Mouse (Mus musculus) left cerebral cortex, adult 11 months (tissue): ENCODE data around the gene Zfp462.

ENCODE experiments used
- DNase-seq: peaks from one replicate; pipeline ENCODE4 v3.0.0; 2022; ENCODE audit warnings: low spot score

Zfp462 gene

DNA sequence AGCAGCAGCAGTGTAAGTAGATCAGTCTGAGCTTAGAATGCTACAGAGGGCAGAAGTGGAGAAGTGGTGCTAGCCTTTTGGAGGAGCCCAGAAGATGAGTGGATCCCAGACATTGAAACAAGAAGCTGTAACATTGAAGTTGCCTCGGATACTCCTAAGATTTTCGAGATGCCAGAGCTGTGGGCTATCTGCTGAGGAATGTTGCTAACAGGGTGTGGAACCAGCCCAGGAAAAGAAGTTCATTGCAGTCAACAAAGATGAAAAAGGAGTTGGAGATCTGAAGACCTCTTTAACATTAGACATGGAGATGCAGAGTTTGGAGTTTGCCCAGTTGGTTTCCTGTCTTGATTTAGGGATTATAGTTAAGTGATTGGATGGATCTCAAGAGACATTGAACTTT, 51.2 kb downstream of the Zfp462 start:
- DNase-seq: no peak

DNA sequence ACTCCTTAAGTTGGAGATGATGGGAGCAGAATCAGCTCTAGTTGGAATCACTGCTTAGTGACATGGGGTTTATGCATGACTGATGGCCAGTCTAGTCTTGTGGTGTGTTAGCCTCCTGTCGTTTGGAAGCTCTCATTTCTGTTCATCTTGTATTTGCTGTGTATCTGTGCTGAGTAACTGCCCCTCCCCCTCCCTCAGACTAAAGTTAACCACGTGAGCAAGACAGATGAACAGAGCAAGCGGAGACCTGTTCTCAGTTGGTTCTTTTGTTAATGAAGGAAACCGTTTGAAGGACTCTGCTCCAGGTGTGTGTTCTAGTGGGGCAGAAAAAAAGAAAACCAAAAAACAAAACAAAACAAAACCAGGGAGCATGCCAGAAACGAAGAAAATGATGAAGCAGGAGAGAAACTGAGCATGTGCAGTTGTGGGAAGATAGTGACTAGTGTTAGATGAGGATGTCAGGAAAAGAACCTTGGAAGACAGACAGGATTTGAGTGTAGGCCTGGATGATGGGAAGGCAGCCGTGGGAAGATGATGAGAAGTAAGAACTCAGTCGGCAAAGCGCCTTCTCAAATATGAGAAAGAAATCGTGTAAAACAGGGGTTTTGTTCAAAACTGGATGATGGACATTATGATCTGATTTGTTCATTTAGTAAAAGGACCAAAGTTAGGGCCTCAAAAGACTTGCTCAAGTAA, 53.4 kb downstream of the Zfp462 start:
- no peak for DNase-seq

DNA sequence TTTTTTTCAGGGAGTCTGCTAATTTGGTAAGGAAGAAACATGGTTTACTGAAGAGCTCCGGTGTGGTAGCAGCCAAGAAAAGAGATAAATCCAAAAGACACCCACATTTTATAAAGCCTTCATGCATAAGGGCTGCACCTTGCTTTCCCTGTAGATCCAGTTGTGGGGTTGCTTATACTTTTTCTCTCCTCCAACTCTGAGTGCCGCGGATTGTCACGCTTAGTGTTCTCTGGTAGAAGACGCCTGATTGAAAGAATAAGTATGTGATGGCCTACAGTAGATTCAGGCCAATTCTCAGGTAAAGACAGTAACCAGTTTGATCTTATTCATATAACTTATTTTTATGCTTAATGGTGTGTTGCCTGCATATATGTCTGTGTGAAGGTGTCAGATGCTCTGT, 54.7 kb downstream of the Zfp462 start:
- no peak for DNase-seq

DNA sequence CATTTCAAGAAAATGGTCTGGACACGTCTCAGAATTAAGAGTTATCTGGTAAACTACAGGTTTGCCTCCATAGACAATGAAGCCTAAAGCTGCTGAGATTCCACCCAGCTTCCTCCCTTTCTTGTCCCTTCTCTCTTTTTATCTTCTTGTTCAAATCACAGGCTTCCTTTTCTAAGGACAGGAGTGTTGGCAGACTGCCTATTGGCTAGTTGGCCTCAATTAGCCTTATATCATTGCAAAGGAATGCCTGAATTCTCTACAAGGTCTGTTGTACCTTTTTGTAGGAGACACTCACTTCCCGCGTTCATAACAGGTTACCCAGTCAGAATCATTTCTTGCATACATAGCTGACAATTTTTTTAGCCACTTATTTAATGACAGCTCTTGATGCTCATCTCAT, 56.5 kb downstream of the Zfp462 start:
- DNase-seq: no peak

DNA sequence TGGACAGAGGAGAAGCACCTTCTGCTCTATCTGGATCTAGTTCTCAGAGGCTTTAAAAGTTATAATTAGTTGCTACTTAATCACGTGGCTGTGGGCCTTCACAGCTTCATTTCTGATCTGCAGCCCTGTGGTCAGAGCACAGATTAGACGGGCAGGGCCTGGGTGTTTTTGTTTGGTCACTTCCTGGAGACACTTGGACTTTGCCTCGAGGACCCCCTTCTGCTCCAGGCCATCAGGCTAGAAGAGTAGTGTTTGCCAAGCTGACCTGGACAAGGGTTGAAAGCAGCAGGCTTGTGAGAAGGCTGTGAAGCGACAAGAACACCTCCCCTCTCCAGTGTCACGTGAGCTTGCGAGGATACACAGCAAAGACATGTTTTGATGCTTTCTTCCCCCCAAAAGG, 58.3 kb downstream of the Zfp462 start:
- no peak for DNase-seq

DNA sequence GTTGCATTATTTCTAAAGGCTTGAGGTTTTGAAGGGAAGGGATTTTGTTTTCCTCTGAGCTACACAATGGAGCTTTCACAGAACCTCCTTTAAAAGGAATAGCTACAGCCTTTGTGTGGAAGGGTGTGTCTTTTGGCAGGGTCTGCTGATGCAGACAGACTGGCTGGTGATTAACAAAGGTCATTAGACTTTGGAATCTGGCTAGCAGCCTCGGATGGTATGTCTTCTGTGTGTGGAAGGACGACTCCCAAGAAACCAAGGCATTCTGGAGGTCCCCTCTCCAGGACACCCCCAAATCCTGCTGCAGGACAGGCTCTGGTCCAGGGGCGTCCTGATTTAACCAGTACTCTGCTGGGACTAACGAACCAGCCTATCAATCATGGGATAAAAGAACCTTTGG, 60.2 kb downstream of the Zfp462 start:
- no peak for DNase-seq

DNA sequence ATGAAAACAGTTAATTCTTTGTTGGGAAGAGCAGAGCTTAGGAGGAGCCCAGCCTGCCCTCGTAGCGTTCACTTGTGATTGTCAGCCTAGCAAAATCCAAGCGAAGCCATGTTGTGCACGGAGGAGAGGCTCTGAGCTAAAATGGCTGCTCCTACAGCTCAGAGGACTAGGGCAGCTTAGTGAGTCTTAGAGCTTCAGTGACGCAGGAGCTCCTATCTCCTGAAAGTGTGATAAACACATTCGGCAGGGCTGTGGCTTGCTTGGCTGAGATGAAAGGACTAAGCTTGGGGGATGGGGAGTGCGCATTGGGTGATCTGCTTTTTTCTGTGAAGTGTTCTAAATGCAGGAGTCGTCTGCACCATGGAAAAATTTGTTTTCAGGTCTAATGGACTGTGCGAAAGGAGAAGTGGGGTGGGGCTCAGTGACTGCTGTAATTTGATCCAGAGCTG, 60.7 kb downstream of the Zfp462 start:
- peak; percentile 45 for DNase-seq

DNA sequence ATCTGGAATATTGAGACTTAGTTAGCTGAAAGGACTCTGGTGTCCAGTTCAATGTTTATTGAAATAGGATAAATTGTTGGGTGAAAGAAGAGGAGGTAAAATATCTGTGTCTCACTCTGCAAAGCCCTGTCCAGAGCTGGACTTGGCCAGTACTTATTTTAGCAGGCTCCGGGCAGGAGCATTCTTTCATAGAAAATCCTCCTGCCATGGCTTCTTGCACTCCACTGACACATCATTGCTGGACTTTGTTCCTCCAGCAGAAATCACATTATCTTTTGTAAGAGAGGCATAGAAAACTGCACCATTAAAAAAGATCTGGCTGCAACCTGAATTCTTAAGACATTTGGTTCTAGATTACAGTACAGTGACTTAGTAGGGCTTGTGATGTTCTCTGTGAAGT, 61.2 kb downstream of the Zfp462 start:
- no peak for DNase-seq

DNA sequence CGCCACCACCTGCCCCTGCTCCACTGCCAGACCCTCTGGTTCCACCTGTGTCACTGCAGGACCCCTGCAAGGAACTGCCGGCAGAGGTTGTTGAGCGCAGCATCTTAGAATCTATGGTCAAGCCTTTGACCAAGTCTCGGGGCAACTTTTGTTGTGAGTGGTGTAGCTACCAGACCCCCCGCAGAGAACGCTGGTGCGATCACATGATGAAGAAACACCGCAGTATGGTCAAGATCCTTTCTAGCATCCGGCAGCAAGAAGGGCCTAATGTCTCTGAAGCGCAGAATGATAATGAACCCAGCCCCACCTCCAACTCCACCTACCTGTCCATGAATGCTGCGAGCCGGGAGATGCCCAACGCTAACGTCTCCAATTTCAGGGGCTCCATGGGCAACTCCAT, 63.8 kb downstream of the Zfp462 start:
- no peak for DNase-seq

DNA sequence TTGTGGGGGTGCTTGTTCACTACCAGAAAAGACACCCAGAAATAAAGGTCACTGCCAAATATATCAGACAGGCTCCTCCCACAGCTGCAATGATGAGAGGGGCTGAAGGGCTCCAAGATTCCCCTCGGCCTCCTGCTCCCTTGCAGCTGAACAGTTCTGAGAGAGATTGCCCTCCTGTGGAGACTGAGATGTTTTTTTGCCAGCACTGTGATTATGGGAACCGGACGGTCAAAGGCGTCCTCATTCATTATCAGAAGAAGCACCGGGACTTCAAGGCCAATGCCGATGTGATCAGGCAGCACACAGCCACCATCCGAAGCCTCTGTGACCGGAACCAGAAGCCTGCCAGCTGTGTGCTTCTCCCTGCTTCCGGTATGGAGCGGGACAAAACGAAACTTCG, 66.5 kb downstream of the Zfp462 start:
- DNase-seq: no peak

DNA sequence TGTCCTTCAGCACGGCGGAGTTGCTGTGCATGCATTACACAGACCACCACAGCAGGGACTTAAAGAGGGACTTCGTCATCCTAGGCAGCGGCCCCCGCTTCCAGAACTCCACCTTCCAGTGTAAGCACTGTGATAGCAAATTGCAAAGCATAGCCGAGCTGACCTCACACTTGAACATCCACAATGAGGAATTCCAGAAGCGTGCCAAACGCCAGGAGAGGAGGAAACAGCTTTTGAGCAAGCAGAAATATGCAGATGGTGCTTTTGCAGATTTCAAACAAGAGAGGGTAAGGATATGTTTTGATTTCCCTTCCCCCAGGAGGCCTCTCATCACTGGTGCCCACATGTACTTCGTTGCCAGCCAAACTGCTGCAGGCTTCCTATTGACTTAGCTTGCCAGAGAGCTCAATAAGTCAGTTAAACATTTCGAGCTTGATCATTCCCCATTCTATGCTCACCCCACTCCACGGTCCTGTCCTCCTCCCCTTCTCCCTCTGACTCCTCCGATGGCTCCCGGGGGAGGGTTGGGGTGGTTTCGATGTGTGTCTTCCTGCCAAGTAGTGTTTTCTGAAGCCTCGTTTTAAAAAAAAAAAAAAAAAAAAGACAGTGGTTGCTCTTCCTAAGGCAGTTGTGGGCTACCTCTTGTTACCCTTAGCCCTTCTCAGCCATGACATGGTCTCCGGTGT, 68.9 kb downstream of the Zfp462 start:
- peak; percentile 16 for DNase-seq

DNA sequence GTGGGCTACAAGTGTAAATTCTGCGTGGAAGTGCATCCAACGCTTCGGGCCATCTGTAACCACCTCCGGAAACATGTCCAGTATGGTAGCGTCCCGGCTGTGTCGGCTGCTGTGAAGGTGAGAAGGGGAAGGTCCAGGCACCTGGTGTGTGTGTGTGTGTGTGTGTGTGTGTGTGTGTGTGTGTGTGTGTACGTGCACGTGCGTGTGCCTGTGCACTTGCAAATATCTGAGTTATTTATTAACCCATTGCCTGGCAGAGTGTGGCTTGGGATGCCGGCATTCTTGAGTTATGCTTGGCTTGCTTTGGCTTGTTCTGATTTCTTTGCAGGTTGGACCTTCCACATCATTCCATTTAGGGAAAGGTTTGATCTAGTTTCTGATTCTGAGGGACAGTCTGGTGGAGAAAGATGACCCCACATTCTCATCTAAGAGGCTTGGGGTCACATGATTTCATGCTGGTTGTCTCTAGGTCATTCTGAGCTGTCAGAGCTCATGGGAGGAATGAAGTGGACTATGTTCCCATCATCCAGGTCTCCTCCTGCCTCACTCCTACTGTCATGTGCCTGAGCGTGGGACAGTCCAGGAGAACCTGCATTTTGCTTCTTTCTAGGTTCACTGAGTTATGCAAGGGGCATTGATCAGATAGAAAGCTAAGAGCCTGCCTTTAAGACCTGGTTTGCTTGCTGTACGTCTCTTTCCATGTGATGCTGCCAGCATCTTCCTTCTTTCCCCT, 70.0 kb downstream of the Zfp462 start:
- DNase-seq: no peak

DNA sequence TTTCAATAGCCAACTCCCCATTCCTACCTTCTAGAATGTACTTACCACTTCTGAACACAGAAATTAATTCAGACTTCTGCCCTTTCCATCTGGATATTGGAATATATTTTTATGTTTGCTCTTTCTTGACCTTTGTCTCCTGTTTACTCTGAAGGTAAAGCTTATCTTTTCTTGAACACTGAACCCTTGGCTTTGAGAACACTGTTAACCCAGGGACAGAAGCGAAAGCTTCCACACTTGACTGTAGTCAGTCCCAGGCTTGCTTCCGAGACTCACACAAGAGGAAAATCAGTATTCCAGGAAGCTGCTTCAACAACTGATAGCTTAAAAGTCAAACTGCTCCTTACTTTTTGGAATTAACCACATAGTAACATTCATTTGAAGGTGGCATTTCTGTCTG, 70.7 kb downstream of the Zfp462 start:
- no peak for DNase-seq

DNA sequence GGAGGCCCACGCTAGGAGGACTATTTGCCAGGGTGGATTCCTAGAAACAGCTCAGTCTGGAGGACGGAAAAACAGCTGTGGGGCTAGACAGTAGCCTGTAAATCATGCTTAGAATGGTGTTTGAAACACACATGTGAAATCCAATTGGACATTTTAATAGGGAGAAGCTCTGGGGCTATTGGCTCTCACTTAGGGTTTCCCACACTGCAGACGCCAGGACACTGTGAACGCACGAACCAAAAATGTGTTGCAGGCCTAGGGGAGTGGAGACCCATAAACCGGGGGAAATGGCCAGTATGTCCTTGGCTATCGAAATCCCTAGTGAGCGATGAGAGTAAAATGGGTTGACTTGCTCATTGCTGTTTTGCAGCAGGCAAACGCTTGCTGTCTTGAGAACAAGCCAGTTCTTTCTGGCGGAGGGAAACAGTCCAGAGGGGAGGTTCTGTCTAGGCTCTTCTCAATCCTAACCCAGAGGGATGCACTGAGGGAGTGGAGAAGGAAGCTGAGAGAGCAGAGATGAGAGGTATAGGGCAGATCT, 81.3 kb downstream of the Zfp462 start:
- no peak for DNase-seq

DNA sequence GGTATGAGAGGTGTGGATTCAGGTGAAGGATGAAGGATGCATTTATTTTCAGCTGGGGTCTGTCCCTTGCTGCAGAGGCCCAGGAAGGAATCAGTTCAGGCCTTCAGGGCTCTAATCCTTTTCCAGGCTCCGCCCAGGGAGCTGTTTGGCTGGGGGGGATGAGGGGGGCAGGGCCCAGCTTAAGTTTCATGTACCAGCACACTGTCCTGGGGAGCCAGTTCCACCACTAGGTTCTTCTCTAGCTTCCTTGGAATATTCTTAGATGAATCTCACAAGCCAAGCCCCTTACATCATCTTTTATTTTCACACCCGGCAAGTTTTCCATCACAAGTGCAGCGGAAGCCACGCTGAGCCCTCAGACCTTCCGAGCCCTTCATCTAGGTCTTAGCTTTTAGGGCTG, 85.6 kb downstream of the Zfp462 start:
- DNase-seq: no peak

DNA sequence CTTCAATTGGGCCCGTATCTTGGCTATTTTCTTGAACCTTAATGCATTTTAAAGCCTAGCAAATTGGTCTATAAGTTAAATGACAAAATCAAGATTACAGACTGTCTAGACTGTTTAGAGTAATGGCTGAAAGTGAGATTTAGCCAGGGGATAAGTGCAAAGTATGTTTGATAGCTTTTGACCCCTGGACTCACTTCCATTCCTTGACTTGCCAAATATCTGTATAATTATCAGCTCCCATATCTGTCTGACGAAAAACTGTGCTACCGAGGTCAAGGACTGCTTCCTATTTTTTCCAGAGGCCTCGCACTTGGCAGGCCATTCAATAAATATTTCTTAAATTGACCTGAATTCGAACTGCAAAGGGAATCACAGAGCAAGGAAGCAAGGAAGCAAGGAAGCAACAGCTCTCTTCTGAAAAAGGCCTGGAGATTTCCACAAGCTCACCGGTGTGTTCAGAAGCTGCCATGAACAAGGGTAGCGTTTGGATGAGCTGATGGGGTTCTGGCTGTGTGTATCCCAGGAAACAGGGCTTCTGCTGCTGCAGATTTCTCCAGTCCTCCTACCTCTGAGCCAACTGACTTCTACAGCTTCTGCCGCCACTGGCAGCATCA, 87.6 kb downstream of the Zfp462 start:
- no peak for DNase-seq

DNA sequence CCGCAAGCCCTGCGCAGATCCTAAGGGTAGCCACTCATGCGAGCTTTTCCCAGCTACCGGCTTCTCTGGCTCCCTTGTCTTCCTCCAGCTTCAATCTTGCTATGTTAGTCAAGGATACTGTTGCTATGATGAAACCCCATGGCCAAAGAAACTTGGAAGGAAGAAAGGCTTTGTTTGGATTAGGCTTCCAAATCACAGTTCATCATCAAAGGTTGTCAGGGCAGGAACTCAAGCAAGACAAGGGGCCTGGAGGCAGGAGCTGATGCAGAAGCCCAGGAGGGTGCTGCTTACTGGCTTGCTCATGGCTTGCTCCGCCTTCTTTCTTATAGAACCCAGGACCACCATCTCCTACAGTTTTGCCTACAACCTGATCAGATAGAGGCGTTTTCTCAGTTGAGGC, 88.6 kb downstream of the Zfp462 start:
- DNase-seq: no peak

DNA sequence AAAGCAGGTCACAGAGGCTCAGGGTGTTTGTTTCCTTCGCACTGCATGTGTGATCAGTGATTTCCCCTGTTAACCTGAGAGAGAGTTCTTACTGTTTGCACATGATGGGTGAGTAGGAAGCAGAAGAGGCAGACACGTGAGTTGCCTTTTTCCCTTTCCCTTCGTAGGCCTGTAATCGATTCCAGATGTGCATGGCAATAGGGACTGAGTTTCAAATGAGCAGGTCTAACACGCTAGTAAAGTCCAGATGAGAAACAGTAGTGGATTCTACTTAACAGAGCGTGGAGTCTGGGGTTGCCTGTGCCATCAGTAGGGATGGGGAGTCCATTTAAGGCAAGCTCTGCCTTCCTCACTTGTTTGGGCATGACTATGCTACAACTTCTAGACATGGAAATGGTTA, 93.3 kb downstream of the Zfp462 start:
- no peak for DNase-seq

DNA sequence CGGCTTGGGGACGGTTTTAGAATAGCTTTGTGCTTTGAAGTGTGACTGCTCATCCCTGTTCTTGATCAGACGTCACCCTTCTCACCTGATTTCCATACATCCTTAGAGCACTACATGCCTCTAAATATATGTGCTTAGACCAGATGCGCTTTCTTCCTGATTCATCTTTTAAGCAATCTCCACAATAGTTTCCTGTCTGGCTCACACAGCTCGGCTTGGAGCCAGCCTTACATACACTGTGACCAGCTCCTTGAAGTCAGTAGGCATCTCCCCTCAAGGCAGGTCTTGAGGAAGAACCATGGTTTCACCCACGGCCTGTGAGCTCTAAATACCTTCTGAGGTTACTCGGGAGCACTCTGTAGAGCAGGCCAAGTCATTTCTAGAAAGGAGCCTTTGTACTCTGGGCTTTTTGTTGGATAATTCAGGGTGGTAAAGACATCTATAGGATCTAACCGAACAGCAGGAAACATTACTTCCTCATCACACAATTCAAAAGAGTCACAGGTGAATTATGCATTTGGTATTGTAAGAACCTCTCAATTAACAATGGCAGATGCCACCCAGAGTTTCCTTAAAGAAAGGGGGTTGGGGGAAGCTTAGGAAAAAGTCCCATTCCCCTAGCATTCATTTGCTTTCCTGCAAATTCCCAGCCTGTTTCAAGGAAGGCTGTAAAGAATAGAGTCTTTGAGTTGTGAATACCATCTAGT, 95.6 kb downstream of the Zfp462 start:
- DNase-seq: no peak

DNA sequence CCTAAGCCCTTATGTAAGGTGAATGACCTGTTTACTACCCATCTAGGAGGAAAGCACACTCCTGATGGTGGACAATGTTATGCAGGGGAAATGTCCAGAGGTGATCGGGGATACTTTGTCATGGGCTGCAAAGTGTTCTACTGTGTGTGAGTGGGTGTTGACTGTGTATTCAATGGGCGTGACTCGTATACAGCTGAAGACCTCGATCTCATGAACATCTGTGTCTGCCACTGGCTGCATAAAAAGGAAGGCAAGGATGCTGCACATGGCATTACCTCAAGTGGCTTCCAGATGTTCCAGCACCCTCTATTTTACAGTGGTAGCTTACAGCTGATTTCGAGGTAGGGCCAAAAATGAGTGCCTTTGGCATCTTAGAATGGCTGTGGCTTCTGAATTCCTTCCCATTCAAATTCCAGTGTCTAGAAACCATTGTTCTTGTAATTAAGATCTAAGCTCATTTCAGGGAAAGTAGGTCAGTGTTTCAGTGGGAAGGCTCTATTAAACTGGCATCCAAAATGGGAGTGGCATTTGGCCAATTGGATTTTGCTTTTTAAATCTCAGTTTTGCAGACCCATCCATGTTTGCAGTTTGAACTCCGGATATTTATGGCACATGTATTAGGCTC, 96.4 kb downstream of the Zfp462 start:
- no peak for DNase-seq

DNA sequence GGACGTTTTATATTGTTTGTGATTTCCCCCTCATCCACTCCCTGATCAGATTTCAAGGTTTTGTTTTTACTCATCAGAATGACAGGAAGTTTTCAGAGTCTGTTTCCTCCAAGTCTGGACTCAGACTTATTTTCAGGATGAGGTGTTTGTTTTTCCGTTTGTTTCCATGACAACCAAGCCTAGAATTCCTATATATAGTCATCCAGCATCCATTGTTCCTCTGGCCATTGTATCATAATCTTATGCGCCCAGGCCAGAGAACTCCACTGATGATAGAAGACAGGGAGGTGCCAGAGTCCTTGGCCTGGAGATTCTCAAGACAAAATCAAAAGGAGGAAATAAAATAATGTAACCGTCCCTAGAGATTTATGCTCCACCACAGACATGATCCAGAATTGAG, 97.7 kb downstream of the Zfp462 start:
- no peak for DNase-seq

DNA sequence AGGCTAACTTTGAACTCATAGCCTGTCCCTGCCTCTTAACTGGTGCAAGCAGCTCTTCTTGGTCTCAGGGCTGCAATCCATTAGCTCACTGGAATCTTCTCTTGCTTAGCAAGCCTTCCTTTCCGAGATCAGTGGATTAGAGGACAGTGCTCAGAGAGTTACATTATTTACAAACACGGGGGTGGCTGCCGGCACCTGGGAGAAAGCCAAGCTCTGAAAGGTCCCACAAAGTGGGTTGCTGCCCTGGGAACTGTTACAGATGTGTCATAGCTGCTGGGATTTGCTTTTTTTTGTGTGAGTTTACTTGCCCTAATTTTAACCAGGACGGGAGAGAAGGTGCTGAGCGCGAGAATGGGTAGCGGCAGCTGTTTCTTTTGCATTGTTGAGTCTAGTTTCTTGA, 102.4 kb downstream of the Zfp462 start:
- DNase-seq: no peak
